Mouse (Mus musculus) CD4-positive naive resting alpha-beta T cell, adult 57 days (primary cell): Measurements from ENCODE around the gene Knstrn. TPM values are rescaled to one million over a fixed set of nuclear protein-coding genes. Genes with fewer than 3 reads are reported as not detected.

ENCODE experiments used
- total RNA-seq: library from RNA; stranded (reverse); gene quantifications from one replicate; pipeline ENCODE4 v1.2.4, GENCODE M21; 2023

Knstrn gene
- total RNA-seq, result 5.9 TPM

DNA sequence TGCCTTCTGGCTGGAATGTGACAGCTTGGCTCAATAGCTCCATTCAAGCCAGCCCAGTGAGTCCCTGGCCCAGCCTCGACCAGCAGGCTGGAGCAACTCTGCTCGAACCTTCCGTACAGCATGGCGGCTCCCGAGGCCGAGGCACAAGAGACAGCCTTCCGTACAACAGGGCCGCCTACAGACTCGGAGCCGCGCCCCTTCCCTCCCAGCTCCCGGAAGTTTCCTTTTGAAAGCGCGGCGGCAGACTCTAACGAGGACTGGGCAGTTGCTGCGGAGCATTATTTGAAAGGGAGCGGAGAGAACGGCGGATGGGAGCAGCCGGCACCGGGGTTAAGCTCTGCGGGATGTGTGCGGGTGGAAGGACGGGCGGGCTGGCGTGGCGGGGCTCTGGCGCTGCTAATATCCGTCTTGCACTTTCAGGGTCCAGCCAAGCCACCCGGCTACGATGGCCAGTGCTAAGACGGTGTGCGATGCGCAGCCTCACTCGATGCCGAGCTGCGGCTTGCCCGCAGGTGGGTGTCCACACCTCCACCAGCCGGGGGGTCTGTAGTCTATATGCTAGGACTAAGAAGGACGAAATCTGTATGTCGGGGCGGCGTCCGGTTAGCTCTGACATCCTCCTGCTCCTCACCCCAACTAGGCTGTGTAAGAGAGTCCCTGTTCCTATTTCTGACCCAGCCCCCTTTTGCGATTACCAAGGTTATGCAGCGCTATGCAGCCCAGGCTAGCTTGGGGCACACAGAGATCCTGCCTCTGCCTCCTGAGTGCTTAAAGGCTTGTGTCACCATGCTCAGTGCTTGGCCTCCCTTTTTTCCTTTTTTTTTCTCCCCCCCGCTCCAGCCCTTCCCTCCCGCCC, at the start of gene Knstrn:
TSS of gene Knstrn (plus strand) at position 23 of the 856 bp plus-strand sequence.

GRCm38 (mm10) chr2:118772158-118772874, 41.5 kb upstream of the Knstrn start, which contains the start of gene Phgr1:
Phgr1 (plus strand) TSS chr2:118772769.

GRCm38 (mm10) chr2:118779504-118780480, 34.0 kb upstream of the Knstrn start, which contains the start of gene Disp2:
Disp2 (plus strand) TSS chr2:118779719.

DNA sequence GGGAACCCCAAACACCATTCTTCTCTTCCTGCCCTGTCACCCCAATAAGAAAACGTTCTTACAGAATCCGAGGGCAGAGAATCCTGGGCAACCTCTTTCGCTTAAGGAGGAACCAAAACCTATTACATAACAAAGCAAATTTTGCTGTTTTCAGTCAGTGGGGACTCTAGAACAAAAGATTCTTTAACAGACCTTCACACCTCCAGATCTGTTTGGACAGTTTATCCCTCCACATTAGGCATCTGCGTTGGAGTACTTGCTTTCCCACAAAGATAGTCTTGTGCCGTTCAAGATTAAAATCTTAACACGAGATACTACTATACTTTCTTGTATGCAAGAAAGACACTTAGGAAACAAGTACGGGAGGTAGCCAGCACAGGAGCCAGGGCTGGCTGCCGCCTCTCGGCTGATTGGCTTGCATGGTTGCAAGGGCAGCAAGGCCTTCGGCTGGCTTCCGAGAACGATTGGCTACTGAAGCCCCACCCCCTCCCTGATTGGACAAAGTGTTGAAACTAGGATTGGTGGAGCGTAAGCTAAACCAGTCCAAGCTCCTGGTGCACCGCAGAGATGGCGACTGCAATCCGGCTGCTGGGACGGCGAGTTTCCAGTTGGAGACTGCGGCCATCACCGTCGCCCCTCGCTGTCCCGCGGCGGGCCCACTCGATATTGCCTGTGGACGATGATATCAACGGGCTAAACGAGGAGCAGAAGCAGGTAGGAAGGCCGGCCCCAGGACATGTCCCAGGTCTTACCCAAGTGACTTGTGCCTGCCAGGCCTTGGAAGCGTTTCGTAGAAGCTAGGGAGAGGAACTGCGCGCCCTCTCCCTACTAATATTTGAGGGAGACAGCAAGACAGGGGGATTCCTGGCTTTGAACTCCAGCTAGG, 47.9 kb downstream of the Knstrn start, which contains the start of gene Ivd:
TSS of gene Ivd (plus strand) at position 501 of the 886 bp plus-strand sequence.

GRCm38 (mm10) chr2:118899981-118900825, 86.4 kb downstream of the Knstrn start, which contains the start of gene Bahd1:
Bahd1 (plus strand) TSS chr2:118900377.

Other genes starting within 250 kb of the Knstrn start
- gene Bub1b, start 215.8 kb upstream of the Knstrn start, total RNA-seq, result 1.9 TPM
- 0.53 TPM for gene Pak6, start 150.7 kb upstream of the Knstrn start, total RNA-seq
- 1.0 TPM for gene Ankrd63, start 110.0 kb upstream of the Knstrn start, total RNA-seq
- 121 TPM for gene Plcb2, start 85.6 kb upstream of the Knstrn start, total RNA-seq
- gene Inafm2, start 68.2 kb upstream of the Knstrn start, total RNA-seq, result 22.3 TPM
- 0.71 TPM for gene Ccdc9b, start 51.3 kb upstream of the Knstrn start, total RNA-seq
- gene Phgr1, start 41.2 kb upstream of the Knstrn start, total RNA-seq, result not detected
- gene Disp2, start 34.3 kb upstream of the Knstrn start, total RNA-seq, result not detected
- gene Ivd, start 48.0 kb downstream of the Knstrn start, total RNA-seq, result 76.7 TPM
- 36.4 TPM for gene Bahd1, start 86.4 kb downstream of the Knstrn start, total RNA-seq
- 3.8 TPM for gene Chst14, start 112.5 kb downstream of the Knstrn start, total RNA-seq
- gene Ccdc32, start 215.4 kb downstream of the Knstrn start, total RNA-seq, result 12.6 TPM
- 12.7 TPM for gene Rpusd2, start 220.8 kb downstream of the Knstrn start, total RNA-seq
- 1.2 TPM for gene Knl1, start 233.1 kb downstream of the Knstrn start, total RNA-seq